Mouse (Mus musculus) kidney, postnatal 14 days (tissue): ENCODE data around the gene Rdh11.

Source experiments
- DNase-seq: peaks from one replicate; pipeline ENCODE4 v3.0.0; 2022; ENCODE audit warnings: mixed read lengths

Gene Rdh11

GRCm38 (mm10) chr12:79138999-79139398, 53.1 kb downstream of the Rdh11 start:
- DNase-seq = no peak

- no peak for DNase-seq
Observed at GRCm38 (mm10) chr12:79136949-79137348, 55.1 kb downstream of the Rdh11 start.

GRCm38 (mm10) chr12:79135105-79135504, 57.0 kb downstream of the Rdh11 start:
- peak; percentile 14 for DNase-seq

- no peak for DNase-seq
Observed at GRCm38 (mm10) chr12:79134676-79135075, 57.4 kb downstream of the Rdh11 start.

- DNase-seq = no peak
Observed at GRCm38 (mm10) chr12:79131706-79132460, 60.2 kb downstream of the Rdh11 start.

- DNase-seq = no peak
Observed at GRCm38 (mm10) chr12:79131178-79131675, 60.9 kb downstream of the Rdh11 start.

GRCm38 (mm10) chr12:79130299-79131177, 61.6 kb downstream of the Rdh11 start, which contains the start of gene Arg2:
Arg2 (plus strand) TSS chr12:79130777.
- peak; percentile 88 for DNase-seq
